Mouse (Mus musculus): ENCODE data around the gene Gcc2. TPM values are rescaled to one million over a fixed set of nuclear protein-coding genes. Genes with fewer than 3 reads are reported as not detected.

Gene Gcc2
- polyA plus RNA-seq (2012; rRNA removed): 48.4 and 52.9 TPM in 2 replicates

GRCm38 (mm10) chr10:58255213-58255892 lies at the start of gene Gcc2:
Gcc2 (plus strand) TSS chr10:58255497.

GRCm38 (mm10) chr10:58224827-58225785 lies 30.2 kb upstream of the Gcc2 start, which contains the start of gene AW822073:
AW822073 (minus strand) TSS chr10:58224930.

GRCm38 (mm10) chr10:58232641-58232969 lies 22.7 kb upstream of the Gcc2 start, which contains the start of gene Duxf3:
Duxf3 (minus strand) TSS chr10:58232675.

DNA sequence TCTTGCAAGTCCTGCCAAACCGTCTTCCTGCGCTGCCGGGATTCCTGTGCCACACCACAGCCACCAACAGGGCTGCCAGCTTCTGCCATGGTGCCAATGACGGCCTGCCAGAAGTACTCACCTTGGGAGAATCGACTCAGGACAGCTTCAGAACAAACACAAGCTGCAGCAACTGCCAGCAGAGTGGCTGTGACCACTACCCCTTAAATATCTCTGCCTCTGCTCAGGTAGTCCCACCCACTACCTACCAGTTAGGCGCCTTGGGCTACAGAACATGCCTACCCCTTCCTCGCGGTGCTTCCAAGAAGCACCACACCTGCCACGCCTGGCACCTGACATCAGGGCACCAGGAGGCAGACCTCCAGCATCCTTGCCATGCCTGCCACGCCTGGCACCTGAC lies 18.7 kb upstream of the Gcc2 start, which contains the start of gene Gm4981:
Gene Gm4981, minus strand, starts transcription at position 89 of the 400 bp plus-strand sequence.

DNA sequence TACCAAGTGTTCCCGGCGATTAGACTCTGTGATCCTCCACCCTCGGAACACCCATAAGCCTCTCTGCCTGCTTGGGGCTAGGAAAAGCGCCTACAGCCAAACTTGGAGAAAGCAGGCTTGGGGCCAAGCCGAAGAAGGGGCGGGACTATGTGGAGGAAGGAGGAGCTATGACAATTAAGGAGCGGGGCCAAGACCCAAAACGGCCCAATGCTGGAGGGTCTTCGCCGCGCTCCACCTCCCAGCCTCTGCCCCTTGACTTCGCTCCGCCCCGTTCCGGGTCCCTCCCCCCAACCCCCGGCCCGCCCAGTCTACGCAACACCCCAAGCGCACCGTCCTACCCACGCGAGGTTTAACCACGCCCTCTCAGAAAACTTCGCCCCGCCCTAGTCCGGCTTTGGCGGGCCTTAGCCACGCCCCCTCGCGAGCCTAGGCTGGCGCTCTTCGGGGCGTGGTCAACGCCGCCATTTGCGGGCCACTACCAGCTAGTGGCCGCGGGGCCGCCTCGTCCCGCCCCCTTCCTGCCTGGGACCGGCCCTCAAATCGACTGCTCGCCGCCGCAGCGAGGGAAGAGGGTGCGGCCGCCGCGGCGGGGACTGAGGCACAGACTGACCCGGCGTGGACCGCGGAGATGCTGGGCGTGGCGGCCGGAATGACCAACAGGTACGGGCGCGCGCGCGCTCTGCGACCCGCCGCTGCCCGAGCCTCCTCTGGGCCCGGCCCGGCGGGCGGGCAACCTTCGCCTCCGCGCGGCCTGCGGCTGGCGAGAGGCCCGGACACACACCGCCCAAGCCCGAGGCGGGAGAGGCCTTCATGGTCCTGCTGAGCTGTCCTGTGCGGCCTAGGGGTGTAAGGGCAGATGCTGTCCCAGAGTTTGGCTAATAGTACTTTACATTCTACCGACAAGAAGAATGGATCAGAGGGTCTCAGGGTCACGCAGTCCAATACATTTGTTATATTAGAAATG lies 68.0 kb downstream of the Gcc2 start, which contains the start of gene Lims1:
Gene Lims1, plus strand, starts transcription at position 439 of the 964 bp plus-strand sequence.

Other genes with a start within 250 kb of the Gcc2 start
- not detected in 2 replicates for gene AW822073, start 30.6 kb upstream of the Gcc2 start, polyA plus RNA-seq (2012; rRNA removed)
- not detected in 2 replicates for gene Duxf3, start 22.8 kb upstream of the Gcc2 start, polyA plus RNA-seq (2012; rRNA removed)
- gene Gm4981, start 18.8 kb upstream of the Gcc2 start, polyA plus RNA-seq (2012; rRNA removed): 0.04 TPM in 2 replicates
- gene Lims1, start 68.0 kb downstream of the Gcc2 start, polyA plus RNA-seq (2012; rRNA removed): 21.2 and 23.3 TPM in 2 replicates
- gene Ranbp2, start 191.4 kb downstream of the Gcc2 start, polyA plus RNA-seq (2012; rRNA removed): 11.3 and 12.5 TPM in 2 replicates
- 5.4 and 5.5 TPM in 2 replicates for gene Ccdc138, start 242.5 kb downstream of the Gcc2 start, polyA plus RNA-seq (2012; rRNA removed)